Mouse (Mus musculus) effector memory CD4-positive, alpha-beta T cell, adult 5 months (primary cell): ENCODE results near the gene Fbxw17. TPM values are rescaled to one million over a fixed set of nuclear protein-coding genes. Genes with fewer than 3 reads are reported as not detected.

Experiments
- polyA plus RNA-seq: library from polyadenylated mRNA; unstranded; fragments of 100-300 nt; shearing (Covaris generic); gene quantifications from one replicate; pipeline ENCODE4 v1.2.1, GENCODE M21; 2017

The Fbxw17 gene
- 25.1 TPM for polyA plus RNA-seq

GRCm38 (mm10) chr13:50417389-50418183 lies at the start of gene Fbxw17:
Fbxw17 (plus strand) TSS chr13:50417864.

GRCm38 (mm10) chr13:50443812-50444211 lies 26.1 kb downstream of the Fbxw17 start, which contains the start of gene Gm47429:
Gm47429 (minus strand) TSS chr13:50443912.

GRCm38 (mm10) chr13:50467007-50467406 lies 49.3 kb downstream of the Fbxw17 start, which contains the start of gene Nutm2:
Nutm2 (plus strand) TSS chr13:50467307.

Other genes with a start within 250 kb of the Fbxw17 start
- gene Gm906, start 167.6 kb upstream of the Fbxw17 start, polyA plus RNA-seq = not detected
- not detected for gene Gm47429, start 26.0 kb downstream of the Fbxw17 start, polyA plus RNA-seq
- gene Nutm2, start 49.4 kb downstream of the Fbxw17 start, polyA plus RNA-seq = not detected
- gene Gm904, start 225.4 kb downstream of the Fbxw17 start, polyA plus RNA-seq = not detected